Mouse (Mus musculus) midbrain, embryonic 11.5 days (tissue): ENCODE results near the gene Phgdh. TPM values are rescaled to one million over a fixed set of nuclear protein-coding genes. Genes with fewer than 3 reads are reported as not detected.
"Not testable (repeated sequence)": the region's sequence is repeated elsewhere in the genome, so short reads cannot be mapped to it uniquely, and the experiment has no call there.

Experiments used
- ATAC-seq: fragments of 200-750 bp; cut with Nextera tagmentation; 2 replicates; pipeline ENCODE4 v1.8.0; 2017; ENCODE audit warnings: moderate TSS enrichment, moderate library complexity; ENCODE audit not compliant: low FRiP score
- DNase-seq: peaks from one replicate; pipeline ENCODE4 v3.0.0; 2015; ENCODE audit warnings: low spot score; ENCODE audit errors: missing footprints
- H3K27ac ChIP-seq: fragments of 300-500 bp; sonication (generic); 2 replicates; pipeline ENCODE4 v1.5.1; 2014; ENCODE audit warnings: low read depth, low read length
- H3K27me3 ChIP-seq: fragments of 300-500 bp; sonication (generic); 2 replicates; pipeline ENCODE4 v1.6.1; 2014; ENCODE audit warnings: mild to moderate bottlenecking, low read length, moderate library complexity, mixed read lengths; ENCODE audit not compliant: control insufficient read depth, insufficient read depth
- H3K36me3 ChIP-seq: fragments of 300-500 bp; sonication (generic); 2 replicates; pipeline ENCODE4 v1.6.1; 2014; ENCODE audit warnings: mild to moderate bottlenecking, low read length, moderate library complexity, mixed read lengths; ENCODE audit not compliant: control insufficient read depth, insufficient read depth
- H3K4me1 ChIP-seq: fragments of 300-500 bp; sonication (generic); 2 replicates; pipeline ENCODE4 v1.6.1; 2014; ENCODE audit warnings: low read length; ENCODE audit not compliant: control insufficient read depth, insufficient read depth
- H3K4me2 ChIP-seq: fragments of 300-500 bp; sonication (generic); 2 replicates; pipeline ENCODE4 v1.6.1; 2014; ENCODE audit warnings: mild to moderate bottlenecking, moderate library complexity
- H3K4me3 ChIP-seq: fragments of 300-500 bp; sonication (generic); 2 replicates; pipeline ENCODE4 v1.5.1; 2014; ENCODE audit warnings: low read depth, low read length
- H3K9ac ChIP-seq: fragments of 300-500 bp; sonication (generic); 2 replicates; pipeline ENCODE4 v1.6.1; 2014; ENCODE audit warnings: low read length
- H3K9me3 ChIP-seq: fragments of 300-500 bp; sonication (generic); 2 replicates; pipeline ENCODE4 v1.6.1; 2016; ENCODE audit warnings: low read length; ENCODE audit not compliant: control insufficient read depth
- WGBS: fragments of 180-500 bp; shearing (Covaris S2); extraction: QIAGEN DNeasy Blood & Tissue Kit; methylation state at CpG from one replicate; pipeline ENCODE4 v1.1.7; 2014; 5-methylcytosine and 5-hydroxymethylcytosine counted together
- polyA plus RNA-seq: library from polyadenylated mRNA; unstranded; fragments of >200 nt; fragmentation: Nextera tagmentation; extraction: Ambion mirVana; gene quantifications from 2 replicates; pipeline ENCODE4 v1.2.1, GENCODE M21; 2014

Phgdh gene
- 317 and 361 TPM in 2 replicates for polyA plus RNA-seq

GRCm38 (mm10) chr3:98339706-98340109, at the start of gene Phgdh:
TSS of gene Phgdh (minus strand) at chr3:98339990.
- not testable (repeated sequence) for H3K9me3 ChIP-seq, H3K27ac ChIP-seq, H3K27me3 ChIP-seq, H3K36me3 ChIP-seq
- DNase-seq (peak; percentile 96), ATAC-seq (peak; percentile 84)
- Histone ChIP-seq H3K9ac (peak within 1 kb of the TSS; percentile 86), H3K4me3 (peak within 1 kb of the TSS; percentile 79), H3K4me1 (peaks cover 24% of the 10 kb centered on the region), H3K4me2 (peak within 1 kb of the TSS; percentile 90)
- WGBS, result 0% methylated on average over 10 of the region's 10 CpGs

DNA sequence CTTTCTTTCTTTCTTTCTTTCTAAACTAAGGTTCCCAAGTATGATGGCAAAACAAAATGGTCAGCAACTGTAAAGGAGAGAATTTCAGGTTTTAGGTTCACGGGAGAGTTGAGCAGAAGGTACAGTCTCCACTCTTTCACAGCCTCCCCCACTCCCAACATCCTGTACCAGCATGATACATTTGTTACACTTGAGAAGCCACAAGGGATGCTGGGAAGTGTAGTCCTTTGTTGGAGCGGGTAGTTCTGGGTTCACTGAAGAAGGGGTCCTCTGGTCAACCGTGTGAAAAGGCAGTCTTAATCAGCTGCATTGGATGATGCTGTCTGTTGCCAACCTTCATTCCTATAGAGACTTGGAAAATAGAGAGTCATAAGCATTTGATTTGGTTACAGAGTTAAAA, 49.5 kb upstream of the Phgdh start:
- WGBS, result 58% methylated on average over 3 of the region's 3 CpGs
- H3K4me2 ChIP-seq, result no peak overlapping the region
- no peak for ATAC-seq
- no peak for DNase-seq
- no peaks in the 10 kb centered on the region for H3K36me3 ChIP-seq
- H3K27me3 ChIP-seq, result no peaks in the 10 kb centered on the region
- no peaks in the 10 kb centered on the region for H3K9me3 ChIP-seq
- no peaks in the 10 kb centered on the region for H3K4me1 ChIP-seq
- no peak overlapping the region for H3K4me3 ChIP-seq
- H3K27ac ChIP-seq, result no peak overlapping the region
- H3K9ac ChIP-seq, result no peak overlapping the region

- 85% methylated on average over 7 of the region's 7 CpGs for WGBS
- no peak for DNase-seq
Measured at GRCm38 (mm10) chr3:98387756-98388155, 48.0 kb upstream of the Phgdh start.

GRCm38 (mm10) chr3:98387086-98387485, 47.3 kb upstream of the Phgdh start:
- no peak overlapping the region for H3K27ac ChIP-seq
- no peaks in the 10 kb centered on the region for H3K27me3 ChIP-seq
- no peak for ATAC-seq
- no peak overlapping the region for H3K4me3 ChIP-seq
- H3K9ac ChIP-seq, result no peak overlapping the region
- no peak for DNase-seq
- no peaks in the 10 kb centered on the region for H3K9me3 ChIP-seq
- WGBS, result 78% methylated on average over 4 of the region's 4 CpGs
- no peaks in the 10 kb centered on the region for H3K36me3 ChIP-seq
- no peak overlapping the region for H3K4me2 ChIP-seq
- H3K4me1 ChIP-seq, result peaks cover 7% of the 10 kb centered on the region; the same call in 1 of the 2 replicates

More at GRCm38 (mm10) chr3:98387756-98388155, 48.0 kb upstream of the Phgdh start:
- Histone ChIP-seq H3K9ac (no peak overlapping the region), H3K27ac (no peak overlapping the region), H3K27me3 (no peaks in the 10 kb centered on the region), H3K36me3 (no peaks in the 10 kb centered on the region), H3K4me2 (no peak overlapping the region), H3K9me3 (no peaks in the 10 kb centered on the region), H3K4me3 (no peak overlapping the region), H3K4me1 (peaks cover 7% of the 10 kb centered on the region; the same call in 1 of the 2 replicates)
- ATAC-seq, result no peak

GRCm38 (mm10) chr3:98383024-98383790, 43.4 kb upstream of the Phgdh start:
- no peaks in the 10 kb centered on the region for H3K9me3 ChIP-seq
- H3K27ac ChIP-seq, result no peak overlapping the region
- peak overlapping the region; percentile 90 for H3K4me2 ChIP-seq
- no peaks in the 10 kb centered on the region for H3K27me3 ChIP-seq
- peaks cover 10% of the 10 kb centered on the region for H3K4me1 ChIP-seq
- no peaks in the 10 kb centered on the region for H3K36me3 ChIP-seq
- DNase-seq (peak; percentile 93), ATAC-seq (peak; percentile 28)
- peak overlapping the region; percentile 90 for H3K4me3 ChIP-seq
- WGBS, result 10% methylated on average over 21 of the region's 21 CpGs
- peak overlapping the region; percentile 98 for H3K9ac ChIP-seq

DNA sequence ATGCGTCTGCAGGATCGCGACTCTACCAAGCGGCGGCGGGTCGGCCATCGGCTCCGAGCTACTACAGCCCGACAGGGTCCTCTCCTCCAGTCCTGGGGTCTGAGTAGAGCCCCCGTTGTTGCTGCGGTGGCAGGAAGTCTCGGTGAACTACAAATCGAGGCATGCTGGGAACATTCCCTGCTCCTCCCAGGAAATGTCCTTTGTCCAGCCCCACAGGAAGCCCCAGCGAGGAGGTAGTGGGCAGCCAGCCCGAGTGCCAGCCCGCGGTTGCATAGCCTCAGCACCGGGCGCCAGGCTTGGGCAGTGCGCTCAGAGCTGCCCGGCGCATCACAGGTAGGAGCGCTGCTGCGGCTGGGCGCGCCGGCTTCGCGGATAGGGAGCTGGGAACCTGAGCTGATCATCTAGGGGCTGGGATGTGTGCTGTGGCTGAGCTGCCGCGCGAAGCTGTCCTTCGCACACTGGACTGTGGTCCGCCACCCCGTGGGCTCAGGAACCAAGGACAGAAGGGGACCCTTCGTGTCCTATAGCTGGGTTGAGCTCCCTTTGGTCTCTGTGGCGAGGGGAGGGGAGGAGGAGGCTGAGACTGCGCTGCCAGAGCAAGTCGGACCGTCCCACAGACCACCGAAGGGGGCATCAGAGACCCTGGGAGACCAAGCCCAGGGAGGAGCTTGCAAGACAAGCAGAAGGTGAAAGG, 42.6 kb upstream of the Phgdh start, which contains the start of gene Zfp697:
Gene Zfp697 (plus strand): TSS at position 216 of the 694 bp plus-strand sequence.
- peak; percentile 91 for ATAC-seq
- WGBS, result under 1% methylated on average over 42 of the region's 42 CpGs
- H3K9me3 ChIP-seq, result no peaks in the 10 kb centered on the region

DNA sequence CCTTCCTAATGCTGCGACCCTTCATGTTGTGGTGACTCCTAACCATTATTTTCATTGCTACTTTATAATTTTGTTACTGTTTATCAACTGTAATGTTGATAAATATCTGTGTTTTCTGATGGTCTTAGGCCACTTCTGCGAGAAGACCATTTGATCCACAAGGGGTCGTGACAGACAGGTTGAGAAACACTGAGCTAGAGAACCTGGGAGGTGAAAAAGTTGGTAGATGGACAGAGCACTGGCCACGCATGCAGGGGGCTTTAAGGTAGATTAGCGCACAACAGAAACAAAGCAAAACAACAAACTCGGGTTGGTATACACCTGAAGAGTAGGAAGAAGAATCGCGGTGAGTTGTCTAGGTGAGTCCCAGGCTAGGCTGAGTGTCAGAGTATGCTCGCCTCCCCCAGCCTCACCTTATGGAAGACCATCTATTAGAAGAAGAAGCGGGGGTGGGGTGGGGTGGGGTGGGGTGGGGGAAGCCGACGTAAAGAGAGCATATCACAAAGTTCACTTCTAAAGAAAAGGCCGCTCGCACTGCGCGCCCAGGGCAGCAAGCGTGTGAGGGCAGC, 42.0 kb upstream of the Phgdh start:
- H3K9ac ChIP-seq, result peak overlapping the region; percentile 98
- WGBS, result 8% methylated on average over 17 of the region's 17 CpGs
- ATAC-seq, result peak; percentile 57
- H3K4me3 ChIP-seq, result peak overlapping the region; percentile 90
- no peaks in the 10 kb centered on the region for H3K36me3 ChIP-seq
- no peak overlapping the region for H3K27ac ChIP-seq
- peak; percentile 92 for DNase-seq
- peak overlapping the region; percentile 90 for H3K4me2 ChIP-seq
- no peaks in the 10 kb centered on the region for H3K9me3 ChIP-seq
- peaks cover 10% of the 10 kb centered on the region for H3K4me1 ChIP-seq
- H3K27me3 ChIP-seq, result no peaks in the 10 kb centered on the region

More for the DNA sequence above, 42.6 kb upstream of the Phgdh start, which contains the start of gene Zfp697:
- Histone ChIP-seq H3K4me2 (peak within 1 kb of the TSS; percentile 90), H3K4me1 (peaks cover 10% of the 10 kb centered on the region), H3K4me3 (peak within 1 kb of the TSS; percentile 90), H3K27ac (peak within 1 kb of the TSS; percentile 40; the same call in 1 of the 2 replicates), H3K27me3 (no peaks in the 10 kb centered on the region), H3K36me3 (no peaks in the 10 kb centered on the region), H3K9ac (peak within 1 kb of the TSS; percentile 98)
- DNase-seq, result peak; percentile 96

GRCm38 (mm10) chr3:98379236-98379635, 39.4 kb upstream of the Phgdh start:
- Histone ChIP-seq H3K9ac (no peak overlapping the region), H3K36me3 (no peaks in the 10 kb centered on the region), H3K4me3 (no peak overlapping the region), H3K4me2 (no peak overlapping the region), H3K27me3 (no peaks in the 10 kb centered on the region), H3K27ac (no peak overlapping the region), H3K4me1 (peaks cover 10% of the 10 kb centered on the region), H3K9me3 (no peaks in the 10 kb centered on the region)
- DNase-seq, result no peak
- ATAC-seq, result no peak
- 28% methylated on average over 7 of the region's 7 CpGs for WGBS
